Mouse (Mus musculus) kidney, adult 18-20 months (tissue): ENCODE data around the gene Pla2g4d.

Experiments
- DNase-seq: peaks from one replicate; pipeline ENCODE4 v3.0.0; 2021

Pla2g4d gene

DNA sequence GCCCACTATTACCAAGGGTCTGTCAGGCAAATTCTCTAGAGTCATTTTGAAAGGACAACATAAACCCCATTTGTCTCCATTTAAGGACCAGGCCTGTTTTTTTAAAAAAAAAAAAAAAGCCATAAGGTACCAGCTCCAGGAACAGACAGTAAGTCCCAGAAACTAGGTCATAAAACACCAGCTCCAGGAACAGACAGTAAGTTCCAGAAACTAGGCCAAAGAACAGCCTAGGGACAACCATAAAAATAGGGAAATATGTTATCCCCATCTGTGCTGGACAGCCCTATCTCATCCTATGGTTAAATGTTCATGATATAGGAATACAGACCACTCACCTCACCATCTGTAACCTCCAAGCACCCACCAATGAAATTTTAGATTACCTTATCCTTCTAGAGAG, 32.7 kb downstream of the Pla2g4d start:
- no peak for DNase-seq

DNA sequence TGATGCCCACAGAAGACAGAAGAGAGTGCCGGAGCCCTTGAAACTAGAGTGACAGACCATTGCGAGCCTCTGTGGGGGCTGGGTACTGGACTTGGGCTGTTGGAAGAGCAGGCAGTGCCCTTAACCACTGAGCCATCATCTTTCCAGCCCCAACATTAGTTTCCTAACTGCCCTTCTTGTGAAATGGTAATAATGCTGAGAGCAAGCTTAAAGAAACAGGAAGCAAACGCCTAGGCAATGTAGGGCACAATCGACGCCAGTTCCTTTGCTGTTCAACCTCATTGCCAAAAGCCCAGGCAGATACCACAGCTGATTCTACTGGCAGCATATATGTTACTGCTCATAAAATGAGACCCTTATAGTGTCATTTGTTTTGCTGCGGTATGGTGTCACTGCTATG, 36.4 kb downstream of the Pla2g4d start:
- no peak for DNase-seq

DNA sequence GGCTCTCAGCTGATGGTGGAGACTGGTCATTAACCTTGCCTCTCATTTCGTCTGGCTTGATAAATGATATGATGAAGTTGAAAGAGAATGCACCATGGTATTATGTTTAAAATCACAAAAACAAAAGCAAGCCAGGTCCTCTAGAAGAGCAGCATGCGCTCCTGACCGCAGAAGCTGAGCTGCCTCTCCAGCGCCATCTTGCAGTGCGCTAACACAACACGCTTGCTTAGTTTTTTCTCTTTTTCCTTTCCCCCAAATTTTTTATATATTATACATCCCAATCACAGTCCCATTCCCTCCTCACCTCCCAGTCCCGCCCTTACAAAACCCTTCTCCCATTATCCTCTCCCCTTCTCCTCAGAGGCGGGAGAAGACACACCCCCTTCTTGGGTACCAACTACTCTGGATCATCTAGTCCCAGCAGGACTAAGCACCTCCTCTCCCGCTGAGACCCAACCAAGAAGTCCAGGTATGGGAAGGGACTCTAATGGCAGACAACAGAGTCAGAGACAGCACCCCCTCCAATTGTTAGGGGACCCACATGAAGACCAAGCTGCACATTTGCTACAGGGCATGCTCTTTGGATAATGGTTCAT, 43.5 kb downstream of the Pla2g4d start:
- no peak for DNase-seq

DNA sequence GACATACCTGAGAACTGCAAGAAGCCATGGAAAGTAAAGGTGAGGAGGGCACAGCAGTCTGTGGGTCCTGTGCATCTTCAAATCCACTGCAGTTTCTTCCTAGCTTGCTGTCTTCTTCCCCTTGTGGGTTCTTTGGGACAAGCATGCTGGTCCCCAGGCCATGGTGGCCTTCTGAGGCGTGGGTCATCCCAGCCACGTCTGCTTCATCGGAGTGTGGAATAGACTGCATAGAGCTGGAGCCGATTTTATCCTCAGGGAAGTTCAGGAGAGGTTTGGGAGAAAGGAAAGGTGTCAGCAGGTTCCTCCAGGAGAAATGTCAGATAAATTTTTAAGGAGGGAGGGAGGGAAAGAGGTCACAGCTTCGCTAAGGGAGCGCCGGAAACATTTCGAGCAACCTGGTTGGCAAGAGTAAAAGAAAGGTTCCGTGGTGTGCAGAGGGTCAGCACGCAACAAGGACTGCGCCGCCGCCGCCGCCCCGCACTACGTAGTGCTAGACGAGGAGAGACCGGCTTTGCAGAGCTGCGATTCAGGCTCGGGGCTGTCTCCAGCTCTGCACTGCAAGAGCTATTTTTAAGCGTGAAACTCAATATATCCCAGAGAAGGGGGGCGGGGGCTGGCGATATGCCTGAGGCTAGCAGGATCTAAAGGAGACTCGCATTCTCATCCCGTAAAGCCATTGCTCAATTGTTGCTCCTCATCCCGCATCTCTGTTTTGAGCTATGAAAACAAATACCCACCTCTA, 44.1 kb downstream of the Pla2g4d start, which contains the start of gene Pla2g4e:
Gene Pla2g4e, minus strand, starts transcription at position 657 of the 742 bp plus-strand sequence.
- DNase-seq: no peak

- no peak for DNase-seq
These were observed 45.0 kb downstream of the Pla2g4d start for GRCm38 (mm10) chr2:120243995-120244394.

- no peak for DNase-seq
These were observed 46.1 kb downstream of the Pla2g4d start for GRCm38 (mm10) chr2:120242791-120243467.

- DNase-seq: peak; percentile 11
These were observed 50.3 kb downstream of the Pla2g4d start for GRCm38 (mm10) chr2:120238733-120239132.

DNA sequence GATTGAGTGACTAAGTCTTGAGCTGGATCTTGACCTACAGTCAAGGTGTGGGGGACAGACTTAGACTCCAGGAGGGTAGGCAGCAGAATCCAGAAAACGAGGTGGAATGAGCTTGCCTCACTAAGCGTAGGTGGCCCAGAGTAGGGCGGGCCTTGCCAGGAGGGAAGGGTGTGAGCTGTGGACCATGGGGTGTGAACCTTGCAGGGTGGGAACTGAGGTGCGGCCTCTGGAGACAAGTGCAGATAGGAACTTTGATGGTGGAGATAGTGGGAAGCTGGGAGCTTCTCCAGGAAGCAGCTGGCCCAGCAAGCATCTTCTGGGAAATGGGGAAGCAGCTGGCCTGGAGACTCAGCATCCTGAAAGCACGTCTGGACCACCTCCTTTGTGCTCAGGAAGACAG, 51.2 kb downstream of the Pla2g4d start:
- DNase-seq: no peak

GRCm38 (mm10) chr2:120235947-120236640, 52.9 kb downstream of the Pla2g4d start:
- DNase-seq: no peak

DNA sequence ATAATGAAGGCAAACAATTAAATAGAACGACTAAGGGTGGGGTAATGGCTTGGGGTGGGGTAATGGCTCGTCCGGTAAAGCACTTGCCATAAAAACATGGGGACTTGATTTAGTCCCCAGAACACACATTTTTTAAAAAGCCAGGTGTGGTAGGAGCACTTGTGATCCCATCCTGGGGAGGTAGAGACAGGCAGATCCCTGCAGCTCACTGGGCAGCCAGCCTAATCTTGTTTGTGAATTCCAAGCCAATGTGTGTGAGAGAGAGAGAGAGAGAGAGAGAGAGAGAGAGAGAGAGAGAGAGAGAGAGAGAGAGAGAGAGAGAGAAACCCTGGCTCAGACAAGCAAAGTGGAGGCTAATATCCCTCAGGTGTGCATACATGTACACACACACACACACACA, 53.6 kb downstream of the Pla2g4d start:
- no peak for DNase-seq

GRCm38 (mm10) chr2:120231642-120232041, 57.4 kb downstream of the Pla2g4d start:
- no peak for DNase-seq
